8 mouse cellular contexts compared by ENCODE assay signal in the genomic region with DNA sequence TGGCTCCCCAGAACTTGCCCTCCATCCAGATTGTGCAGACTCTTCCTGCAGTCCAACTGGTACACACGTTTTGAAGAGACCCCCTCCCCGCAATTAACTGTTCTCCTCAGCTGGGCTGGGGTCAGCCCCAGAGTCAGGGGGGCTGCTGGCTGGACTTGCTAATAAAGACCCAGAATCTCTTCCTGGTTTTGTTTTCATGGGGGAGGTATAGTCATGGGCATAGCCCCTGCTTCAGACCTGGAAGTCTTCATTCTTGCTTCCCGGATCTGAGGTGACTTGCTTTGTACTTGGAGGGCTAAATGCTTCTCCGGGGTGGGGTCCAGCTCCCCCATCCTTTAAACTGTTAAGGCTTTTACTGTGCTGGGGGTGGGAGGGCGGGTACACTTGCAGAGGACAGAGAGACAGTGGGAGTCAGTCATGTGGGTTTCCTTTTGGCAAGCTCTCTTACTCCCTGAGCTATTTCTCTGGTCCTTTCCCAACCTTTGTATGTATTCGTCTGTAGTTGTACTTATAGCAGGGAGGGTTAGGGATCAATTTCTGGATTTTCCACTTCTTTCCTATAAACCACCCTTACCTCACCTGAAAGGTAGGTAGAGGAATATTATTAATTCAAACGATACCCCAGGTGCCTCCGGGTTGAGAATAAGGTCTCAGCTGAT. TPM values are rescaled to one million over a fixed set of nuclear protein-coding genes. Genes with fewer than 3 reads are reported as not detected.
DNase-seq lines count a peak whose midpoint lies in the region; ATAC-seq and TF ChIP-seq lines count a peak whose summit lies in the region.

TSS of gene Nat14 (plus strand) at position 205 of the 659 bp plus-strand sequence.

- TF ChIP-seq CTCF in liver, adult 2 months (IDR thresholded peaks at IDR 0.05; ENCODE audit: low read depth, low read length): no peak

- H3K4me2 ChIP-seq in forebrain, embryonic 12.5 days: peak within 1 kb of the TSS; percentile 86
- peak within 1 kb of the TSS; percentile 60 for H3K4me2 ChIP-seq in neural tube, embryonic 14.5 days (ENCODE audit: low read depth, low read length)

- peaks cover 6% of the 10 kb centered on the region for H3K27me3 ChIP-seq in liver, adult 2 months (ENCODE audit: control insufficient read depth, insufficient read depth, low read length)
- no peaks in the 10 kb centered on the region for H3K27me3 ChIP-seq in forebrain, embryonic 12.5 days
- no peaks in the 10 kb centered on the region for H3K27me3 ChIP-seq in neural tube, embryonic 14.5 days (ENCODE audit: control insufficient read depth, insufficient read depth, low read length)

- no peaks in the 10 kb centered on the region for H3K9me3 ChIP-seq in forebrain, embryonic 12.5 days
- H3K9me3 ChIP-seq in neural tube, embryonic 14.5 days (ENCODE audit: control insufficient read depth, low read length): no peaks in the 10 kb centered on the region

- H3K9ac ChIP-seq in liver, adult 2 months (ENCODE audit: low read depth, low read length): peak within 1 kb of the TSS; percentile 12; the same call in 1 of the 2 replicates
- peak within 1 kb of the TSS; percentile 57 for H3K9ac ChIP-seq in forebrain, embryonic 12.5 days
- peak within 1 kb of the TSS; percentile 32 for H3K9ac ChIP-seq in neural tube, embryonic 14.5 days (replicated peaks; ENCODE audit: low read depth, low read length)

- H3K4me1 ChIP-seq in liver, adult 2 months (ENCODE audit: control insufficient read depth, insufficient read depth, low read length): peaks cover 2% of the 10 kb centered on the region; the same call in 1 of the 2 replicates
- H3K4me1 ChIP-seq in forebrain, embryonic 12.5 days: peaks cover 66% of the 10 kb centered on the region
- peaks cover 36% of the 10 kb centered on the region for H3K4me1 ChIP-seq in neural tube, embryonic 14.5 days (ENCODE audit: control insufficient read depth, insufficient read depth, low read length)

- ATAC-seq in forebrain, embryonic 12.5 days (ENCODE audit: low FRiP score): no peak
- ATAC-seq in neural tube, embryonic 14.5 days (ENCODE audit: low read depth): no peak

- no peak for DNase-seq in liver, adult 2 months (ENCODE audit: extremely low read depth, low read depth, low spot score)
- DNase-seq in liver: no peak
- no peak for DNase-seq in left cerebral cortex, adult 8-10 months (ENCODE audit: low spot score in 2 of 2)
- DNase-seq in cerebellum, postnatal 14 days: no peak
- DNase-seq in thymus, adult 18-20 months: no peak
- no peak for DNase-seq in kidney, postnatal 36 days

- WGBS in liver, adult 2 months: 31% methylated on average over 8 of the region's 8 CpGs
- WGBS in forebrain, embryonic 12.5 days: 28% methylated on average over 8 of the region's 8 CpGs
- WGBS in neural tube, embryonic 14.5 days: 30% methylated on average over 8 of the region's 8 CpGs

- no peak for TF ChIP-seq POLR2A in liver, adult 2 months (IDR thresholded peaks at IDR 0.05; ENCODE audit: extremely low read depth, insufficient read depth, low read length)

- peak within 1 kb of the TSS; percentile 8; the same call in 1 of the 2 replicates for H3K4me3 ChIP-seq in liver, adult 2 months (ENCODE audit: insufficient read depth, low read depth, low read length)
- H3K4me3 ChIP-seq in forebrain, embryonic 12.5 days (replicated peaks): peak within 1 kb of the TSS; percentile 39
- H3K4me3 ChIP-seq in neural tube, embryonic 14.5 days (ENCODE audit: low read depth, low read length): peak within 1 kb of the TSS; percentile 25

- H3K27ac ChIP-seq in liver, adult 2 months (replicated peaks; ENCODE audit: insufficient read depth, low read depth, low read length): no peak within 1 kb of the TSS
- H3K27ac ChIP-seq in forebrain, embryonic 12.5 days: peak within 1 kb of the TSS; percentile 99
- H3K27ac ChIP-seq in neural tube, embryonic 14.5 days (ENCODE audit: low read depth, low read length): peak within 1 kb of the TSS; percentile 98

- H3K79me2 ChIP-seq in liver, adult 2 months (ENCODE audit: control insufficient read depth, insufficient read depth, low read length): no peaks in the 10 kb centered on the region

- H3K36me3 ChIP-seq in liver, adult 2 months (ENCODE audit: control insufficient read depth, insufficient read depth, low read length): peaks cover 3% of the 10 kb centered on the region; the same call in 1 of the 2 replicates
- peaks cover 43% of the 10 kb centered on the region for H3K36me3 ChIP-seq in forebrain, embryonic 12.5 days (replicated peaks)
- peaks cover 21% of the 10 kb centered on the region for H3K36me3 ChIP-seq in neural tube, embryonic 14.5 days (ENCODE audit: control insufficient read depth, insufficient read depth, low read length)

RNA-seq across cellular contexts. Expression of gene Nat14, which starts in this region (rescaled TPM):
- total RNA-seq in liver, adult 2 months (2014; rRNA removed): 0.20 and 0.28 TPM in 2 replicates
- polyA plus RNA-seq in liver, adult 2 months (2012; rRNA removed): 0.66 and 0.75 TPM in 2 replicates
- 18.1 and 19.4 TPM in 2 replicates for polyA plus RNA-seq in forebrain, embryonic 12.5 days (2016; fragmentation: Nextera tagmentation; extraction: Ambion mirVana)
- total RNA-seq in left cerebral cortex, adult 8-10 months (2022): 100 to 1,000 TPM in 1 of 4 experiments, 10 to 100 TPM in 3; 94.7 to 100 (median 95.8) TPM
- polyA plus RNA-seq in neural tube, embryonic 14.5 days (2014; fragmentation: Nextera tagmentation; extraction: Ambion mirVana): 24.4 and 27.9 TPM in 2 replicates

Comparison
In these comparisons a context has a peak if more than half of its experiments do, and no peak if none do; other contexts are left out.
1. RNA of gene Nat14 (total RNA-seq): 94.7 to 100 TPM in left cerebral cortex, adult 8-10 months; 0.20 to 0.28 TPM in liver, adult 2 months; every median in the first group is over 10 times any median in the second.
2. RNA of gene Nat14 (polyA plus RNA-seq): 24.4 to 27.9 TPM in neural tube, embryonic 14.5 days and 18.1 to 19.4 TPM in forebrain, embryonic 12.5 days; 0.66 to 0.75 TPM in liver, adult 2 months; every median in the first group is over 10 times any median in the second.
3. Peak in every context shown above with its lines, with median percentiles within 50 percentile points of each other: H3K4me3 ChIP-seq and H3K9ac ChIP-seq.